Mouse (Mus musculus) frontal cortex, postnatal 10 days (tissue): ENCODE measurements around the gene Prkag1.

Experiments used
- DNase-seq, 2 experiments: peaks; one replicate each; pipeline ENCODE4 v3.0.0; 2022; ENCODE audit warnings: low spot score in 2 of 2, mixed read lengths in 1 of 2

Gene Prkag1

DNA sequence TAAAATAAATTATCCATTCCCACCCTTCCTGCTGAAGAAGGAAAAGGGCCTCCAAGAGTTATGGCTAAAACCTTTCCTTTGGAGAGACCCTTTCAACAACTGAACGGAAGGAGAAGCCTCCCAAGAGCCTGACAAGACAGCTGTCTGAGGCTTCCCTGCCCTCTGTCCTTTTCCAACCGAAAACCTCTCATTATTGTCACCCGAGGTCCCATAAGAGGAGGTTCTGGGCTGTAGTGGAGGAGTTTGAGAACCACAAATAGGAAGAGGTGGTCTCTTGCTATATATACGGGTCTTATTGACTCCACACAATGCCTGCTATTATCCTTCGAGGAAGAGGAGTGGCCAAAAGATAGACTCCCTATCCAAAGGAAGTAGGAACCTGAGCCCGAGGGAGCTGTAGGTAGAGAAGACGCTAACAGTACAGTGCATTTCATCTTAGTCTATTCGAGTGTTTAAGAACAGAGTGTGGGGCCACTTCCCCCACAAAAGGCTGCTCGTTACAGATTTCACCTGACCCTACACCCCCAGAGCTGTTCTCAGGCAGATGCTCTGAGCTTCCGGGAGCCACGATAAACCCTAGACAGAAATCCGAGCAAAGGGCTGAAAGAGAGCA lies 59.4 kb downstream of the Prkag1 start:
- no peak for DNase-seq

DNA sequence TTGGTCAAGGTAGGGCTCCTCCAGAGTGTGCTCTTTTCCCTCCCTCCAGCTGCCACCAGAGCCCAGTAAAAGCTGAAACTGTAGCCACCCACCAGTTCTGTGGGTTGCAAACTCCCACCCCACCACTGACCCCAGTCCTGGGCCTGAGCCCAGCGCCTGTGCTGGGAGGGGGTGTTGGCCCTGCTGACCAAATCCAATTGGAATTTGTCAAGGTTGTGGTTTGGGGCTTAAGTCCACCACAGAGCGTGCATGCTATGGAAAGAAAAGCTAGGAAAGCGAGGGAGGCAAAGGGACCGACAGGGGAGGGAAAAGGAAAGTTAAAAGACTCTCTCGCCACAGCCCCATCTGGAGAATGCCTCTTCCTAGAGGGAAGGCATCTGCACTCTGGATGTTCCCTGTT lies 63.1 kb downstream of the Prkag1 start:
- DNase-seq, result no peak

DNA sequence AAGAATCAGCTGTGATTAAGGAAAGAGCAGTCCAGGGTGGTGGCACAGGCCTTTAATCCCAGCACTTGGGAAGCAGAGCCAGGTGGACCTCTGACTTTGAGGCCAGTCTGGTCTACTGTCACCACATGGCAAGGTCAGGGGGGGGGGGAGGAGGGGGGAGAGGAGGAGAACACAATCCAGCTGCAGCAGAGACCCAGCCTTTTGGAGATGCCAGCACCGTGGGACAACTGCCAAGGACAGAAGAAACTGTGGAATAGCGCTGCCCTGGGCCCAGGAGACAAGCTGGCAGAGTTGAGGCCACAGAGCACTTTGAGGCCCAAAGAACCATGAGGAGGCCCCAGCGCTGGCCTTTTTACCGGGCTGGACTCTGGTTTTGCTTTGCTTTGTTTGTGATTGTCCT lies 65.4 kb downstream of the Prkag1 start:
- no peak for DNase-seq
